Mouse (Mus musculus) hindbrain, postnatal 0 days (tissue): ENCODE measurements at regions not wholly inside any gene's neighbourhood (a gene's known extent, or its start where the extent isn't known, plus 50 kb on each side); places are given as distances from the start of the nearest gene placed in this dataset.

Experiments used
- ATAC-seq: fragments of 200-750 bp; cut with Nextera tagmentation; 2 replicates; pipeline ENCODE4 v1.8.0; 2017; ENCODE audit warnings: mild to moderate bottlenecking, moderate TSS enrichment, moderate library complexity
- DNase-seq: peaks from one replicate; pipeline ENCODE4 v3.0.0-alpha.2; 2015; ENCODE audit warnings: low spot score
- H3K27ac ChIP-seq: fragments of 300-500 bp; sonication (generic); 2 replicates; pipeline ENCODE4 v1.5.1; 2014; ENCODE audit warnings: mild to moderate bottlenecking
- H3K27me3 ChIP-seq: fragments of 300-500 bp; sonication (generic); 2 replicates; pipeline ENCODE4 v1.6.1; 2014; ENCODE audit warnings: low read length, mixed read lengths; ENCODE audit not compliant: insufficient read depth
- H3K36me3 ChIP-seq: fragments of 300-500 bp; sonication (generic); 2 replicates; pipeline ENCODE4 v1.6.1; 2014; ENCODE audit warnings: low read length, mixed read lengths; ENCODE audit not compliant: insufficient read depth
- H3K4me1 ChIP-seq: fragments of 300-500 bp; sonication (generic); 2 replicates; pipeline ENCODE4 v1.6.1; 2014; ENCODE audit warnings: antibody characterized with exemption, low read length, mixed read lengths; ENCODE audit not compliant: insufficient read depth
- H3K4me2 ChIP-seq: fragments of 300-500 bp; sonication (generic); 2 replicates; pipeline ENCODE4 v1.6.1; 2014; ENCODE audit warnings: low read depth, mild to moderate bottlenecking, low read length, moderate library complexity, mixed read lengths
- H3K4me3 ChIP-seq: fragments of 300-500 bp; sonication (generic); 2 replicates; pipeline ENCODE4 v1.5.1; 2014; ENCODE audit warnings: low read length
- H3K9ac ChIP-seq: fragments of 300-500 bp; sonication (generic); replicated peaks from 2 replicates; pipeline ENCODE4 v1.6.1; 2014; ENCODE audit warnings: mild to moderate bottlenecking, low read length, moderate library complexity, mixed read lengths
- H3K9me3 ChIP-seq: fragments of 300-500 bp; sonication (generic); 2 replicates; pipeline ENCODE4 v1.6.1; 2016; ENCODE audit warnings: low read length, mixed read lengths
- CTCF ChIP-seq: IDR thresholded peaks from 2 replicates; pipeline ENCODE4 v1.5.1; 2016; ENCODE audit warnings: antibody characterized with exemption, control low read depth, low read depth
- WGBS: fragments of 180-500 bp; shearing (Covaris S2); extraction: QIAGEN DNeasy Blood & Tissue Kit; methylation state at CpG from one replicate; pipeline ENCODE4 v1.1.7; 2014; 5-methylcytosine and 5-hydroxymethylcytosine counted together

GRCm38 (mm10) chr8:80264915-80265314 is 207.1 kb upstream of the Hhip start:
- Histone ChIP-seq H3K27ac (no peak overlapping the region), H3K9me3 (no peaks in the 10 kb centered on the region), H3K9ac (no peak overlapping the region), H3K27me3 (no peaks in the 10 kb centered on the region), H3K4me1 (0 out of 2 replicates have a peak, but pooled peaks cover 6% of the 10 kb centered on the region), H3K4me2 (no peak overlapping the region), H3K36me3 (no peaks in the 10 kb centered on the region), H3K4me3 (no peak overlapping the region)
- DNase-seq, result no peak
- ATAC-seq, result no peak
- 94% methylated on average over 2 of the region's 2 CpGs for WGBS
- TF ChIP-seq CTCF, result no peak

GRCm38 (mm10) chr8:80263468-80263945 is 205.7 kb upstream of the Hhip start:
- H3K36me3 ChIP-seq, result no peaks in the 10 kb centered on the region
- ATAC-seq (0 out of 2 replicates have a peak, but pooled peaks have one; percentile 56), DNase-seq (peak; percentile 26)
- H3K4me2 ChIP-seq, result no peak overlapping the region
- H3K27me3 ChIP-seq, result no peaks in the 10 kb centered on the region
- H3K9ac ChIP-seq, result no peak overlapping the region
- H3K4me3 ChIP-seq, result no peak overlapping the region
- no peaks in the 10 kb centered on the region for H3K9me3 ChIP-seq
- H3K4me1 ChIP-seq, result 0 out of 2 replicates have a peak, but pooled peaks cover 6% of the 10 kb centered on the region
- H3K27ac ChIP-seq, result no peak overlapping the region
- WGBS, result 21% methylated on average over 11 of the region's 11 CpGs
- TF ChIP-seq CTCF, result no peak

- no peak for TF ChIP-seq CTCF
- H3K9me3 ChIP-seq, result no peaks in the 10 kb centered on the region
- WGBS, result 77% methylated on average over 3 of the region's 3 CpGs
- H3K4me1 ChIP-seq, result 0 out of 2 replicates have a peak, but pooled peaks cover 6% of the 10 kb centered on the region
- no peak overlapping the region for H3K9ac ChIP-seq
- no peak overlapping the region; the same call in 1 of the 2 replicates for H3K27ac ChIP-seq
- no peak for ATAC-seq
- no peak for DNase-seq
- no peaks in the 10 kb centered on the region for H3K27me3 ChIP-seq
- H3K4me3 ChIP-seq, result no peak overlapping the region
- H3K4me2 ChIP-seq, result no peak overlapping the region
- no peaks in the 10 kb centered on the region for H3K36me3 ChIP-seq
Measured at GRCm38 (mm10) chr8:80262911-80263310, 205.1 kb upstream of the Hhip start.

GRCm38 (mm10) chr8:80253541-80253940 is 195.7 kb upstream of the Hhip start:
- DNase-seq (no peak), ATAC-seq (no peak)
- Histone ChIP-seq H3K4me1 (no peaks in the 10 kb centered on the region), H3K4me2 (no peak overlapping the region), H3K9me3 (no peaks in the 10 kb centered on the region), H3K4me3 (no peak overlapping the region), H3K27ac (no peak overlapping the region), H3K36me3 (no peaks in the 10 kb centered on the region), H3K9ac (no peak overlapping the region), H3K27me3 (no peaks in the 10 kb centered on the region)
- TF ChIP-seq CTCF, result no peak
- WGBS, result 72% methylated on average over 4 of the region's 4 CpGs

GRCm38 (mm10) chr8:80251595-80251994 is 193.8 kb upstream of the Hhip start:
- Histone ChIP-seq H3K4me2 (no peak overlapping the region), H3K9ac (no peak overlapping the region), H3K4me1 (no peaks in the 10 kb centered on the region), H3K4me3 (no peak overlapping the region), H3K36me3 (no peaks in the 10 kb centered on the region), H3K27ac (no peak overlapping the region), H3K27me3 (no peaks in the 10 kb centered on the region), H3K9me3 (no peaks in the 10 kb centered on the region)
- DNase-seq (no peak), ATAC-seq (no peak)
- TF ChIP-seq CTCF, result no peak
- WGBS, result 20% methylated on average over 3 of the region's 3 CpGs

- no peak overlapping the region for H3K4me2 ChIP-seq
- no peak for DNase-seq
- H3K9ac ChIP-seq, result no peak overlapping the region
- no peak overlapping the region for H3K4me3 ChIP-seq
- no peak overlapping the region for H3K27ac ChIP-seq
- no peaks in the 10 kb centered on the region for H3K27me3 ChIP-seq
- TF ChIP-seq CTCF, result no peak
- no peaks in the 10 kb centered on the region for H3K9me3 ChIP-seq
- no peaks in the 10 kb centered on the region for H3K4me1 ChIP-seq
- H3K36me3 ChIP-seq, result no peaks in the 10 kb centered on the region
- 82% methylated on average over 7 of the region's 7 CpGs for WGBS
- no peak for ATAC-seq
Measured at GRCm38 (mm10) chr8:80250305-80251161, 192.7 kb upstream of the Hhip start.

- DNase-seq (no peak), ATAC-seq (no peak)
- no peaks in the 10 kb centered on the region for H3K4me1 ChIP-seq
- no peaks in the 10 kb centered on the region for H3K36me3 ChIP-seq
- H3K27me3 ChIP-seq, result no peaks in the 10 kb centered on the region
- TF ChIP-seq CTCF, result no peak
- no peak overlapping the region for H3K27ac ChIP-seq
- no peaks in the 10 kb centered on the region for H3K9me3 ChIP-seq
- no peak overlapping the region for H3K4me3 ChIP-seq
- H3K4me2 ChIP-seq, result no peak overlapping the region
- no peak overlapping the region for H3K9ac ChIP-seq
- 53% methylated on average over 2 of the region's 2 CpGs for WGBS
Measured at GRCm38 (mm10) chr8:80249762-80250161, 192.0 kb upstream of the Hhip start.
